ENCODE assay signal across 7 mouse cellular contexts in the genomic region with DNA sequence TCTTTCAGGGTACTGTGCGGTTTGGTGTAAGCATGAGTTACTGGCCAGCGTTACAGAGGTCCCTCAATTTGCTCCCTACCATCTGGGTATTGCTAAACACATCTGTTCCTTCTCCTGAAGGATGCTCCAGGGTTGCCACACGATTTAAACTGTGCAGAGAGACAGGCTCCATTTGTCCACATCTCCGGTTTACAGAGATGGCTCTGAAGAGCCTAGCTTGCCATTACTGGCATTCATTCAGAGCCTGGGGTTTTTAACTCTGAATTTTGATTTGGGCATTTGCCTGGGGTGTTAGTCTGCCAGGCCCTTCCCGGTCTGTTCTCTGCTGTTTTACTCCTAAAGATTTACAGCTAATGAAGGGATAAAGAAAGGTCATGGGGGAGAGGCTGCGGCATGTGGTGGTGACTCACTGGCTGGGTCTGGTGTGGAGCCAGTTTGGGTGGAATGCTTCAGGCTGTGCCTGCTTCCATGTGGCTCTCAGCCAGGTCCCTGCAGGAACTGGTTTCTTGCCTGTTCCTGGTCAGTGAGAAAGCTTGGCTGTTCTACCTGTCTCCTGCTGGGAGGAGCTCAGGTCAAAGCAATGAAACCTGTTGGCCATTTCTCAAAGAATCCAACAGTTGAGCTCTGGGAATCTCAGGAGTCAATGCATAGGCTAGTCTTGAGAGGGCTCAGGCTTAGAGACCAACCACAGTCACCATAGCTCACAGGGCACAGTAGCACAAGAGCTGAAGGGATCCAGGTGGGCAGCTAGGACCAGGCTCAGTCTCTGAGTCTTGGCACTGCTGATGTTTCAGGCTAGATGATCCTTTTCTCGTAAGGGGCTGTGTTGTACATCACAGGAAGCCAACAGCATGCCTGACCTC.
A peak's percentile ranks its signal among the peaks of the same experiment; 100 is the strongest.
DNase-seq lines count a peak whose midpoint lies in the region; ATAC-seq and TF ChIP-seq lines count a peak whose summit lies in the region.

No protein-coding gene starts in this region.

- TF ChIP-seq CTCF in brain, embryonic 14.5 days (IDR thresholded peaks at IDR 0.05; ENCODE audit: borderline replicate concordance, extremely low read depth, insufficient read depth, insufficient read length), result no peak
- no peak for TF ChIP-seq CTCF in gastrocnemius, adult 2 months (IDR thresholded peaks at IDR 0.05)

- peak; percentile 67 to 75 for DNase-seq in adrenal gland, adult 18-20 months (ENCODE audit: low spot score in 2 of 2)
- DNase-seq in brain, embryonic 14.5 days (ENCODE audit: low read depth), result peak; percentile 76
- DNase-seq in gastrocnemius, adult 2 months, result peak; percentile 92
- peak; percentile 34 for DNase-seq in hindbrain, embryonic 14.5 days (ENCODE audit: low spot score)
- peak; percentile 65 for DNase-seq in ovary, postnatal 14 days (ENCODE audit: low spot score)
- no peak for DNase-seq in spleen, postnatal 4 days (ENCODE audit: low spot score in 2 of 2)

- H3K36me3 ChIP-seq in hindbrain, embryonic 14.5 days (replicated peaks; ENCODE audit: control insufficient read depth, insufficient read depth), result no peaks in the 10 kb centered on the region
- no peaks in the 10 kb centered on the region for H3K36me3 ChIP-seq in limb, embryonic 12.5 days

- H3K9ac ChIP-seq in hindbrain, embryonic 14.5 days, result no peak overlapping the region
- no peak overlapping the region for H3K9ac ChIP-seq in limb, embryonic 12.5 days (replicated peaks)

- no peaks in the 10 kb centered on the region for H3K9me3 ChIP-seq in hindbrain, embryonic 14.5 days (ENCODE audit: control insufficient read depth, low read length)
- H3K9me3 ChIP-seq in limb, embryonic 12.5 days, result no peaks in the 10 kb centered on the region

- ATAC-seq in hindbrain, embryonic 14.5 days (ENCODE audit: low FRiP score), result peak; percentile 68
- peak; percentile 71; the same call in 1 of the 2 replicates for ATAC-seq in limb, embryonic 12.5 days (ENCODE audit: insufficient number of reproducible peaks, insufficient read depth, low FRiP score, low TSS enrichment, low read depth)

- no peak overlapping the region for H3K4me2 ChIP-seq in hindbrain, embryonic 14.5 days (replicated peaks)
- no peak overlapping the region for H3K4me2 ChIP-seq in limb, embryonic 12.5 days

- no peak for TF ChIP-seq POLR2A in brain, embryonic 14.5 days (IDR thresholded peaks at IDR 0.05; ENCODE audit: borderline replicate concordance, extremely low read depth, insufficient read depth, insufficient read length, poor library complexity, severe bottlenecking)

- no peaks in the 10 kb centered on the region for H3K27me3 ChIP-seq in hindbrain, embryonic 14.5 days (ENCODE audit: control insufficient read depth, insufficient read depth, low read length)
- H3K27me3 ChIP-seq in limb, embryonic 12.5 days, result no peaks in the 10 kb centered on the region

- H3K27ac ChIP-seq in gastrocnemius, adult 2 months, result peak overlapping the region; percentile 79
- H3K27ac ChIP-seq in hindbrain, embryonic 14.5 days, result no peak overlapping the region; the same call in 1 of the 2 replicates
- H3K27ac ChIP-seq in limb, embryonic 12.5 days, result peak overlapping the region; percentile 3; the same call in 1 of the 2 replicates

- whole genome bisulfite sequencing in hindbrain, embryonic 14.5 days, result 45% methylated on average over 7 of the region's 7 CpGs
- WGBS in limb, embryonic 12.5 days, result 34% methylated on average over 7 of the region's 7 CpGs

- H3K4me3 ChIP-seq in gastrocnemius, adult 2 months, result no peak overlapping the region
- no peak overlapping the region for H3K4me3 ChIP-seq in hindbrain, embryonic 14.5 days (replicated peaks; ENCODE audit: low read length)
- H3K4me3 ChIP-seq in limb, embryonic 12.5 days (replicated peaks), result no peak overlapping the region

- H3K4me1 ChIP-seq in hindbrain, embryonic 14.5 days (replicated peaks; ENCODE audit: control insufficient read depth, insufficient read depth, low read length), result peaks cover 6% of the 10 kb centered on the region; the same call in 1 of the 2 replicates
- H3K4me1 ChIP-seq in limb, embryonic 12.5 days (replicated peaks), result peaks cover 7% of the 10 kb centered on the region

- intact Hi-C loops in gastrocnemius, adult 2 months (cut with DNase I), result no loop called here

Comparison
In these comparisons a context has a peak if more than half of its experiments do, and no peak if none do; other contexts are left out.
1. DNase-seq: peak in adrenal gland, adult 18-20 months (2 of 2), brain, embryonic 14.5 days (single experiment), gastrocnemius, adult 2 months (single experiment), hindbrain, embryonic 14.5 days (single experiment) and ovary, postnatal 14 days (single experiment); none in spleen, postnatal 4 days (0 of 2).